Mouse (Mus musculus): ENCODE data around the gene Foxa2. TPM values are rescaled to one million over a fixed set of nuclear protein-coding genes. Genes with fewer than 3 reads are reported as not detected.

Foxa2 gene
- not detected in 2 replicates for total RNA-seq (2017)

- no peak for ATAC-seq (replicated peaks; ENCODE audit: low read depth, poor library complexity, severe bottlenecking)
Observed at GRCm38 (mm10) chr2:148046799-148047165, at the start of gene Foxa2. Gene Foxa2, minus strand, starts transcription at chr2:148046969.

GRCm38 (mm10) chr2:148092089-148092488 is 45.3 kb upstream of the Foxa2 start:
- ATAC-seq (replicated peaks; ENCODE audit: low read depth, poor library complexity, severe bottlenecking) = no peak

GRCm38 (mm10) chr2:148091657-148092056 is 44.9 kb upstream of the Foxa2 start:
- no peak for ATAC-seq (replicated peaks; ENCODE audit: low read depth, poor library complexity, severe bottlenecking)

GRCm38 (mm10) chr2:148090071-148090470 is 43.3 kb upstream of the Foxa2 start:
- ATAC-seq (replicated peaks; ENCODE audit: low read depth, poor library complexity, severe bottlenecking) = no peak

GRCm38 (mm10) chr2:148085529-148085928 is 38.8 kb upstream of the Foxa2 start:
- ATAC-seq (replicated peaks; ENCODE audit: low read depth, poor library complexity, severe bottlenecking) = no peak

- ATAC-seq (replicated peaks; ENCODE audit: low read depth, poor library complexity, severe bottlenecking) = no peak
Observed at GRCm38 (mm10) chr2:148085126-148085525, 38.4 kb upstream of the Foxa2 start.

- ATAC-seq (replicated peaks; ENCODE audit: low read depth, poor library complexity, severe bottlenecking) = peak; percentile 95
Observed at GRCm38 (mm10) chr2:148082283-148082682, 35.5 kb upstream of the Foxa2 start.

GRCm38 (mm10) chr2:148060705-148061104 is 13.9 kb upstream of the Foxa2 start:
- no peak for ATAC-seq (replicated peaks; ENCODE audit: low read depth, poor library complexity, severe bottlenecking)

GRCm38 (mm10) chr2:148053411-148053810 is 6.6 kb upstream of the Foxa2 start:
- no peak for ATAC-seq (replicated peaks; ENCODE audit: low read depth, poor library complexity, severe bottlenecking)

- peak; percentile 58 for ATAC-seq (replicated peaks; ENCODE audit: low read depth, poor library complexity, severe bottlenecking)
Observed at GRCm38 (mm10) chr2:148048484-148049129, 1.8 kb upstream of the Foxa2 start.

- ATAC-seq (replicated peaks; ENCODE audit: low read depth, poor library complexity, severe bottlenecking) = no peak
Observed at GRCm38 (mm10) chr2:148047611-148048010, 842 bp upstream of the Foxa2 start.

- peak; percentile 40 for ATAC-seq (replicated peaks; ENCODE audit: low read depth, poor library complexity, severe bottlenecking)
Observed at GRCm38 (mm10) chr2:148045937-148046798, 601 bp downstream of the Foxa2 start.

- ATAC-seq (replicated peaks; ENCODE audit: low read depth, poor library complexity, severe bottlenecking) = peak; percentile 6; the same call in 1 of the 2 replicates
Observed at GRCm38 (mm10) chr2:148045543-148045936, 1.2 kb downstream of the Foxa2 start.

- ATAC-seq (replicated peaks; ENCODE audit: low read depth, poor library complexity, severe bottlenecking) = no peak
Observed at GRCm38 (mm10) chr2:148044877-148045539, 1.8 kb downstream of the Foxa2 start.

GRCm38 (mm10) chr2:148043976-148044876 is 2.5 kb downstream of the Foxa2 start:
- no peak for ATAC-seq (replicated peaks; ENCODE audit: low read depth, poor library complexity, severe bottlenecking)

- no peak for ATAC-seq (replicated peaks; ENCODE audit: low read depth, poor library complexity, severe bottlenecking)
Observed at GRCm38 (mm10) chr2:148043271-148043975, 3.3 kb downstream of the Foxa2 start.

GRCm38 (mm10) chr2:148042126-148042640 is 4.6 kb downstream of the Foxa2 start:
- no peak for ATAC-seq (replicated peaks; ENCODE audit: low read depth, poor library complexity, severe bottlenecking)

- no peak for ATAC-seq (replicated peaks; ENCODE audit: low read depth, poor library complexity, severe bottlenecking)
Observed at GRCm38 (mm10) chr2:148041381-148041780, 5.4 kb downstream of the Foxa2 start.

All from common myeloid progenitor, adult 5-6 weeks (primary cell).